Mouse (Mus musculus) cerebellum, adult 2 months (tissue): Measurements from ENCODE around the gene Svop. TPM values are rescaled to one million over a fixed set of nuclear protein-coding genes. Genes with fewer than 3 reads are reported as not detected.

Experiments
- DNase-seq, 2 experiments: peaks; one replicate each; pipeline ENCODE4 v3.0.0; 2021
- H3K27ac ChIP-seq: fragments of 200-500 bp; 2 replicates; pipeline ENCODE4 v1.5.1; 2012; ENCODE audit warnings: low read length, control low read depth, inconsistent platforms; ENCODE audit not compliant: insufficient read depth
- H3K27me3 ChIP-seq: fragments of 200-500 bp; 2 replicates; pipeline ENCODE4 v1.6.1; 2012; ENCODE audit warnings: inconsistent platforms, mild to moderate bottlenecking, low read length, moderate library complexity; ENCODE audit not compliant: control insufficient read depth, insufficient read depth
- H3K4me1 ChIP-seq: fragments of 200-500 bp; 2 replicates; pipeline ENCODE4 v1.6.1; 2011; ENCODE audit warnings: low read length; ENCODE audit not compliant: control insufficient read depth, insufficient read depth
- H3K4me3 ChIP-seq: fragments of 200-500 bp; replicated peaks from 2 replicates; pipeline ENCODE3; 2011; ENCODE audit warnings: mild to moderate bottlenecking, low read depth, low read length, control low read depth; ENCODE audit not compliant: insufficient read depth
- CTCF ChIP-seq: fragments of 200-500 bp; IDR thresholded peaks from 2 replicates; pipeline ENCODE4 v1.5.1; 2011; ENCODE audit warnings: low read depth, mild to moderate bottlenecking, control low read depth, low read length, moderate library complexity, borderline replicate concordance; ENCODE audit not compliant: insufficient read depth
- POLR2A ChIP-seq: fragments of 200-500 bp; IDR thresholded peaks from 2 replicates; pipeline ENCODE4 v1.6.1; 2011; ENCODE audit warnings: low read length, control low read depth, borderline replicate concordance; ENCODE audit not compliant: insufficient read depth
- whole genome bisulfite sequencing: fragments of 180-500 bp; shearing (Covaris S2); methylation state at CpG from one replicate; pipeline ENCODE4 v1.1.7; 2018; 5-methylcytosine and 5-hydroxymethylcytosine counted together
- polyA plus RNA-seq: library from polyadenylated mRNA; depleted of rRNA; stranded (reverse); fragments of >200 nt; gene quantifications from 2 replicates; pipeline ENCODE4 v1.2.3, GENCODE M21; 2012

Gene Svop
- polyA plus RNA-seq, 1 experiment: 95.3 TPM

GRCm38 (mm10) chr5:113999382-113999781 lies 92.0 kb downstream of the Svop start:
- DNase-seq: no peak
- Histone ChIP-seq H3K4me3 (no peak overlapping the region), H3K27me3 (no peaks in the 10 kb centered on the region), H3K27ac (no peak overlapping the region), H3K4me1 (peaks cover under 1% of the 10 kb centered on the region; the same call in 1 of the 2 replicates)
- 67% methylated on average over 5 of the region's 5 CpGs for WGBS
- TF ChIP-seq POLR2A (no peak), CTCF (no peak)

GRCm38 (mm10) chr5:113996458-113996857 lies 94.9 kb downstream of the Svop start:
- 55% methylated on average over 2 of the region's 2 CpGs for WGBS

GRCm38 (mm10) chr5:113993487-113994465 lies 97.6 kb downstream of the Svop start, which contains the start of gene Ssh1:
Gene Ssh1, minus strand, starts transcription at chr5:113993894.
- Histone ChIP-seq H3K27ac (peak within 1 kb of the TSS; percentile 53), H3K4me3 (peak within 1 kb of the TSS; percentile 93), H3K4me1 (peaks cover 19% of the 10 kb centered on the region), H3K27me3 (no peaks in the 10 kb centered on the region)
- TF ChIP-seq CTCF (no peak), POLR2A (peak; percentile 58)
- DNase-seq: peak; percentile 91
- under 1% methylated on average over 63 of the region's 83 CpGs for WGBS

More at GRCm38 (mm10) chr5:113996458-113996857, 94.9 kb downstream of the Svop start:
- DNase-seq: no peak
- Histone ChIP-seq H3K27ac (no peak overlapping the region), H3K27me3 (no peaks in the 10 kb centered on the region), H3K4me3 (no peak overlapping the region), H3K4me1 (peaks cover 8% of the 10 kb centered on the region)
- TF ChIP-seq POLR2A (no peak), CTCF (no peak)

GRCm38 (mm10) chr5:113993031-113993486 lies 98.3 kb downstream of the Svop start:
- H3K27ac ChIP-seq: peak overlapping the region; percentile 46
- TF ChIP-seq POLR2A: no peak
- no peak for TF ChIP-seq CTCF
- under 1% methylated on average over 22 of the region's 22 CpGs for WGBS
- H3K4me3 ChIP-seq: peak overlapping the region; percentile 76
- H3K27me3 ChIP-seq: no peaks in the 10 kb centered on the region
- DNase-seq: peak; percentile 70 to 78
- H3K4me1 ChIP-seq: peaks cover 19% of the 10 kb centered on the region

- 16% methylated on average over 12 of the region's 12 CpGs for WGBS
- Histone ChIP-seq H3K27ac (peak overlapping the region; percentile 46), H3K4me1 (peaks cover 19% of the 10 kb centered on the region), H3K27me3 (no peaks in the 10 kb centered on the region), H3K4me3 (peak overlapping the region; percentile 76)
- no peak for DNase-seq
- no peak for TF ChIP-seq POLR2A
- TF ChIP-seq CTCF: no peak
Measured at GRCm38 (mm10) chr5:113992339-113992831, 99.0 kb downstream of the Svop start.

GRCm38 (mm10) chr5:113991141-113991540 lies 100.2 kb downstream of the Svop start:
- Histone ChIP-seq H3K4me1 (peaks cover 25% of the 10 kb centered on the region), H3K27ac (no peak overlapping the region), H3K4me3 (no peak overlapping the region), H3K27me3 (no peaks in the 10 kb centered on the region)
- DNase-seq: no peak
- TF ChIP-seq POLR2A (no peak), CTCF (no peak)
- WGBS: 41% methylated on average over 7 of the region's 7 CpGs

- no peak for DNase-seq
- Histone ChIP-seq H3K27ac (no peak overlapping the region), H3K4me1 (peaks cover 25% of the 10 kb centered on the region), H3K27me3 (no peaks in the 10 kb centered on the region), H3K4me3 (no peak overlapping the region)
- 93% methylated on average over 5 of the region's 5 CpGs for WGBS
- TF ChIP-seq POLR2A (no peak), CTCF (no peak; the same call in 1 of the 2 replicates)
Measured at GRCm38 (mm10) chr5:113990593-113990992, 100.8 kb downstream of the Svop start.

GRCm38 (mm10) chr5:113989437-113990024 lies 101.8 kb downstream of the Svop start:
- H3K27me3 ChIP-seq: no peaks in the 10 kb centered on the region
- no peak for TF ChIP-seq POLR2A
- TF ChIP-seq CTCF: no peak
- WGBS: 69% methylated on average over 20 of the region's 20 CpGs
- H3K4me1 ChIP-seq: peaks cover 25% of the 10 kb centered on the region
- no peak overlapping the region for H3K4me3 ChIP-seq
- no peak overlapping the region for H3K27ac ChIP-seq
- no peak for DNase-seq
